Mouse (Mus musculus) hindbrain, embryonic 14.5 days (tissue): ENCODE measurements around the gene Kcnj3. TPM values are rescaled to one million over a fixed set of nuclear protein-coding genes. Genes with fewer than 3 reads are reported as not detected.

Experiments used
- ATAC-seq: fragments of 200-750 bp; cut with Nextera tagmentation; 2 replicates; pipeline ENCODE4 v1.8.0; 2017; ENCODE audit warnings: moderate number of reproducible peaks, mild to moderate bottlenecking, moderate TSS enrichment, moderate library complexity; ENCODE audit not compliant: low FRiP score
- DNase-seq: peaks from one replicate; pipeline ENCODE4 v3.0.0-alpha.2; 2015; ENCODE audit warnings: low spot score
- H3K27ac ChIP-seq: fragments of 300-500 bp; sonication (generic); 2 replicates; pipeline ENCODE4 v1.5.1; 2014; ENCODE audit warnings: mild to moderate bottlenecking, moderate library complexity
- H3K27me3 ChIP-seq: fragments of 300-500 bp; sonication (generic); 2 replicates; pipeline ENCODE4 v1.6.1; 2014; ENCODE audit warnings: mild to moderate bottlenecking, low read length, mixed read lengths; ENCODE audit not compliant: control insufficient read depth, insufficient read depth
- H3K36me3 ChIP-seq: fragments of 300-500 bp; sonication (generic); replicated peaks from 2 replicates; pipeline ENCODE4 v1.6.1; 2014; ENCODE audit not compliant: control insufficient read depth, insufficient read depth
- H3K4me1 ChIP-seq: fragments of 300-500 bp; sonication (generic); replicated peaks from 2 replicates; pipeline ENCODE4 v1.6.1; 2014; ENCODE audit warnings: antibody characterized with exemption, low read length, mixed read lengths; ENCODE audit not compliant: control insufficient read depth, insufficient read depth
- H3K4me2 ChIP-seq: fragments of 300-500 bp; sonication (generic); replicated peaks from 2 replicates; pipeline ENCODE4 v1.6.1; 2014; ENCODE audit warnings: mild to moderate bottlenecking, moderate library complexity
- H3K4me3 ChIP-seq: fragments of 300-500 bp; sonication (generic); replicated peaks from 2 replicates; pipeline ENCODE4 v1.5.1; 2014; ENCODE audit warnings: mild to moderate bottlenecking, low read length
- H3K9ac ChIP-seq: fragments of 300-500 bp; sonication (generic); 2 replicates; pipeline ENCODE4 v1.6.1; 2014
- H3K9me3 ChIP-seq: fragments of 300-500 bp; sonication (generic); 2 replicates; pipeline ENCODE4 v1.6.1; 2016; ENCODE audit warnings: low read length; ENCODE audit not compliant: control insufficient read depth
- WGBS: fragments of 180-500 bp; shearing (Covaris S2); extraction: QIAGEN DNeasy Blood & Tissue Kit; methylation state at CpG from one replicate; pipeline ENCODE4 v1.1.7; 2014; 5-methylcytosine and 5-hydroxymethylcytosine counted together
- polyA plus RNA-seq: library from polyadenylated mRNA; unstranded; fragments of >200 nt; fragmentation: Nextera tagmentation; extraction: Ambion mirVana; gene quantifications from 2 replicates; pipeline ENCODE4 v1.2.1, GENCODE M21; 2014

The Kcnj3 gene
- polyA plus RNA-seq, 1 experiment from 2014 or later, result 7.8 TPM

DNA sequence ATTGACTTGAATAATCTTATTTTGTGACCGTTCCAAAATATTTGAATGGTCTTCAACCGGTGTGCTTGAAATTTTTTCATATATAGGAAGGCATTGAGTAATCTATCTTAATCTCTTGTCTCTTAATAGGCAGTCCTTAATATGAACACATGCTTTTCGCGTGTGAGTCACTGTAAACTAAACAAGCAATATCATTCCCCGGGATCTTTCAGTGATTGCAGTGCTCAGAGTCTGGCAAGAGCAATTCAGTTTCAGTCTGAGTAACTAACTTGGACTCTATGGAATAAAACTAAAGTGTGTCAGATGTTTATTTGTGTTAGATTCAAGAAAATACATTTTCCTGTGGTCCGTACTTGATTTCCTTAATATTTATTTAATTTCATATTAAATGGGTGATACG is 133.5 kb downstream of the Kcnj3 start:
- Histone ChIP-seq H3K9me3 (no peaks in the 10 kb centered on the region), H3K9ac (no peak overlapping the region), H3K4me3 (no peak overlapping the region), H3K4me1 (no peaks in the 10 kb centered on the region), H3K4me2 (no peak overlapping the region), H3K27ac (no peak overlapping the region), H3K27me3 (no peaks in the 10 kb centered on the region), H3K36me3 (no peaks in the 10 kb centered on the region)
- ATAC-seq (no peak), DNase-seq (no peak)
- 91% methylated on average over 7 of the region's 7 CpGs for WGBS

DNA sequence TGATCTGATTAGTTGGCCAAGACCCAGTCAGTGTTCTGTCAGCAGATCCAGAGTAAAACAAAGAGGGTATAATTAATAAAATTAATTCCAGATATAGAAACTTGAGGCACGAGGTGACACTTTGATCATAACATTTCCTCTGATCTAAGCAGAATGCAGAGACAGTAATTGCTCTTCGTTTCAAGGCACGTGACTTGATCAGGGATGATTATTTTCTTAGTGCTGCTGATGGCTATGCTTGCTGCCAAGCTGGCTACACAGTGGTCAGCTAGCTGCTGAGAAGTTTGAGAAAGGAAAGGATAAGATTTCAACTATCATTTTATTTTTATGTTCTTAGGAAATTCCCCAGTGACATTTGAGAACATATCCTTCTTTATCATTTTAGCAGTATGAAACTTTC is 135.7 kb downstream of the Kcnj3 start:
- Histone ChIP-seq H3K4me1 (no peaks in the 10 kb centered on the region), H3K27ac (no peak overlapping the region), H3K9ac (no peak overlapping the region), H3K9me3 (no peaks in the 10 kb centered on the region), H3K36me3 (no peaks in the 10 kb centered on the region), H3K27me3 (no peaks in the 10 kb centered on the region), H3K4me3 (no peak overlapping the region), H3K4me2 (no peak overlapping the region)
- WGBS, result 82% methylated on average over 3 of the region's 3 CpGs
- no peak for ATAC-seq
- DNase-seq, result no peak

DNA sequence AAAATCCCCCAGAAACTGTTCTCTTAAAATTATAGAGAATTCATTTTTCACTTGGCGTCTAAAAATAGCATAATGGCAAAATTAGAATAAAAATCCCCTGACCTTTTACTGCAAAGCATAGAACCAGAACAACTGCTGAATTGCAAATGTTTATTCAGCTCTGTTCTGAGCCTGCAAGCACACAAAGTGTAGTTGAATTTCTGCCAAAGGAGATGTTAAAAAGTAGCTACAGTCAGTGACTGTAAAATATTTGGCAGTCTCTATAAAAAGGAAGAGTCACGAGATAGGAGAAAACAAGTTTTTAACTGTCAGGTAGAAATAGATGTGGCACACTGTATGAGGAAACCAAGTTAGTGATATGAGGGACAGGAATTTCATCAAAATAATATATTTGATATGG is 144.5 kb downstream of the Kcnj3 start:
- Histone ChIP-seq H3K9me3 (no peaks in the 10 kb centered on the region), H3K27ac (no peak overlapping the region), H3K4me2 (no peak overlapping the region), H3K36me3 (no peaks in the 10 kb centered on the region), H3K4me3 (no peak overlapping the region), H3K27me3 (no peaks in the 10 kb centered on the region), H3K4me1 (no peaks in the 10 kb centered on the region), H3K9ac (no peak overlapping the region)
- 56% methylated on average over 2 of the region's 2 CpGs for WGBS
- DNase-seq, result no peak
- ATAC-seq, result no peak

DNA sequence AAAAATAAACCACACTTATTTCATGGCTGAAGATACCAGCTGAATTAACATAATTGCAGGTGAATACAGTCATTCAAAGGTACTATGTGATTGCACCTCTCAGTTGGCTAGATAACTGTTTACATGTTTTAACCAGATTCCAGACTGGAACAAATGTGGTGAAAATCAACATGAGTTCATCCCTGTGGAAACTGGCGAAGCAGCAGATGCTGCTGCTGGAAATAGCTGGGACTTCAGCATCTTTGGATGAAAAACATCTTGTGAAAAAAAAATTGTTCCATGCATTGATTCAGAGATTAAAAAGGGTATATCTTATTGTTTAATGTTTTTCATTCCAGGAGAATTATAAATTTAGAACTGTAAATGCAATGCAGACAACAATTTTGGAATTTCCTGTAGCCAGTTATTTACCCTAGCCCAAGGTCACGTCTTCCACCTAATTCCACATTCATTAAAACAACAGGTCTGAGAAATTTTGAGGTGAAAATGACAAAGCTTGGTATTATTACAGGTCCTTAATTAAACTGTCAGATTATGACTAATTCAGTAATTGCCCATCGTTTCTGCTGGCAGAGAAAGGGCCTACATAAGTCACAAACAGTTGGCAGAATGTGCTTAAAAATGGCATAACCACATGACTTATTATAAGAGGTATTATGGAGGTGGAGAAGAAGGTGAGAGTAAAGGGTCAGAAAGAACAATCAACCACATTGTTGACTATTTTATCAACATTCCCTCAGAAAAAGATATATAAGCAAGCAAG is 155.6 kb downstream of the Kcnj3 start:
- Histone ChIP-seq H3K4me2 (no peak overlapping the region), H3K27ac (no peak overlapping the region), H3K4me1 (no peaks in the 10 kb centered on the region), H3K4me3 (no peak overlapping the region), H3K9me3 (no peaks in the 10 kb centered on the region), H3K36me3 (no peaks in the 10 kb centered on the region), H3K27me3 (no peaks in the 10 kb centered on the region), H3K9ac (no peak overlapping the region)
- ATAC-seq (no peak), DNase-seq (no peak)
- 66% methylated on average over 3 of the region's 3 CpGs for WGBS
